Mouse (Mus musculus) cerebellum, adult (tissue): ENCODE data around the gene Scamp4.
"Not testable (repeated sequence)": the region's sequence is repeated elsewhere in the genome, so short reads cannot be mapped to it uniquely, and the experiment has no call there.

ENCODE experiments used
- ATAC-seq: cut with Nextera tagmentation; 2 replicates; pipeline ENCODE4 v1.9.2; 2017; ENCODE audit warnings: mild to moderate bottlenecking, moderate library complexity, mixed read lengths; ENCODE audit not compliant: insufficient number of reproducible peaks, low FRiP score, low TSS enrichment

Scamp4 gene

GRCm38 (mm10) chr10:80577195-80578130, 25.2 kb upstream of the Scamp4 start, which contains the start of gene Klf16:
Klf16 (minus strand) TSS chr10:80577321.
- ATAC-seq, result peak; percentile 38; the same call in 1 of the 2 replicates

- 0 out of 2 replicates have a peak, but pooled peaks have one; percentile 24 for ATAC-seq
Observed at GRCm38 (mm10) chr10:80578131-80578750, 24.4 kb upstream of the Scamp4 start.

- no peak for ATAC-seq
Observed at GRCm38 (mm10) chr10:80578911-80579310, 23.8 kb upstream of the Scamp4 start.

GRCm38 (mm10) chr10:80583047-80583446, 19.6 kb upstream of the Scamp4 start:
- ATAC-seq, result no peak

GRCm38 (mm10) chr10:80584045-80584488, 18.6 kb upstream of the Scamp4 start:
- no peak for ATAC-seq

GRCm38 (mm10) chr10:80584642-80585552, 17.8 kb upstream of the Scamp4 start:
- no peak for ATAC-seq

GRCm38 (mm10) chr10:80585581-80585980, 17.1 kb upstream of the Scamp4 start:
- ATAC-seq, result no peak

GRCm38 (mm10) chr10:80586407-80587304, 16.0 kb upstream of the Scamp4 start:
- no peak for ATAC-seq

GRCm38 (mm10) chr10:80587305-80587657, 15.4 kb upstream of the Scamp4 start:
- ATAC-seq, result no peak

- no peak for ATAC-seq
Observed at GRCm38 (mm10) chr10:80589127-80589878, 13.4 kb upstream of the Scamp4 start.

- peak; percentile 93 for ATAC-seq
Observed at GRCm38 (mm10) chr10:80589879-80590854, 12.5 kb upstream of the Scamp4 start, which contains the start of gene Abhd17a. Abhd17a (minus strand) TSS chr10:80590341.

GRCm38 (mm10) chr10:80596318-80596717, 6.4 kb upstream of the Scamp4 start:
- no peak for ATAC-seq

GRCm38 (mm10) chr10:80603364-80603763, 692 bp downstream of the Scamp4 start:
- ATAC-seq, result no peak

GRCm38 (mm10) chr10:80604001-80604509, 1.4 kb downstream of the Scamp4 start:
- ATAC-seq, result no peak

- no peak for ATAC-seq
Observed at GRCm38 (mm10) chr10:80604988-80605387, 2.3 kb downstream of the Scamp4 start.

GRCm38 (mm10) chr10:80605721-80606120, 3.0 kb downstream of the Scamp4 start, which contains the start of gene Gm49322:
Gm49322 (plus strand) TSS chr10:80606021.
- not testable (repeated sequence) for ATAC-seq

- no peak for ATAC-seq
Observed at GRCm38 (mm10) chr10:80606306-80606705, 3.6 kb downstream of the Scamp4 start.
